Mouse (Mus musculus) cortical plate, adult 2 months (tissue): ENCODE results near the gene Abhd14a. TPM values are rescaled to one million over a fixed set of nuclear protein-coding genes. Genes with fewer than 3 reads are reported as not detected.

Experiments used
- H3K27ac ChIP-seq: fragments of 200-500 bp; 2 replicates; pipeline ENCODE4 v1.5.1; 2012; ENCODE audit warnings: low read length, control low read depth, inconsistent platforms; ENCODE audit not compliant: insufficient read depth
- H3K4me1 ChIP-seq: fragments of 200-500 bp; 2 replicates; pipeline ENCODE4 v1.6.1; 2011; ENCODE audit warnings: low read length; ENCODE audit not compliant: control insufficient read depth, insufficient read depth
- H3K4me3 ChIP-seq: fragments of 200-500 bp; 2 replicates; pipeline ENCODE4 v1.5.1; 2011; ENCODE audit warnings: mild to moderate bottlenecking, low read length, control low read depth; ENCODE audit not compliant: insufficient read depth
- CTCF ChIP-seq: fragments of 200-500 bp; IDR thresholded peaks from 2 replicates; pipeline ENCODE4 v1.5.1; 2011; ENCODE audit warnings: mild to moderate bottlenecking, control low read depth, low read length; ENCODE audit not compliant: insufficient read depth; ENCODE audit errors: extremely low read depth
- POLR2A ChIP-seq: fragments of 200-500 bp; IDR thresholded peaks from 2 replicates; pipeline ENCODE4 v1.6.1; 2011; ENCODE audit warnings: mild to moderate bottlenecking, low read length, control low read depth; ENCODE audit not compliant: insufficient read depth; ENCODE audit errors: extremely low read depth
- polyA plus RNA-seq: library from polyadenylated mRNA; depleted of rRNA; stranded (reverse); fragments of >200 nt; gene quantifications from 2 replicates; pipeline ENCODE4 v1.2.3, GENCODE M21; 2012

Gene Abhd14a
- polyA plus RNA-seq, 1 experiment, result 88.0 TPM

DNA sequence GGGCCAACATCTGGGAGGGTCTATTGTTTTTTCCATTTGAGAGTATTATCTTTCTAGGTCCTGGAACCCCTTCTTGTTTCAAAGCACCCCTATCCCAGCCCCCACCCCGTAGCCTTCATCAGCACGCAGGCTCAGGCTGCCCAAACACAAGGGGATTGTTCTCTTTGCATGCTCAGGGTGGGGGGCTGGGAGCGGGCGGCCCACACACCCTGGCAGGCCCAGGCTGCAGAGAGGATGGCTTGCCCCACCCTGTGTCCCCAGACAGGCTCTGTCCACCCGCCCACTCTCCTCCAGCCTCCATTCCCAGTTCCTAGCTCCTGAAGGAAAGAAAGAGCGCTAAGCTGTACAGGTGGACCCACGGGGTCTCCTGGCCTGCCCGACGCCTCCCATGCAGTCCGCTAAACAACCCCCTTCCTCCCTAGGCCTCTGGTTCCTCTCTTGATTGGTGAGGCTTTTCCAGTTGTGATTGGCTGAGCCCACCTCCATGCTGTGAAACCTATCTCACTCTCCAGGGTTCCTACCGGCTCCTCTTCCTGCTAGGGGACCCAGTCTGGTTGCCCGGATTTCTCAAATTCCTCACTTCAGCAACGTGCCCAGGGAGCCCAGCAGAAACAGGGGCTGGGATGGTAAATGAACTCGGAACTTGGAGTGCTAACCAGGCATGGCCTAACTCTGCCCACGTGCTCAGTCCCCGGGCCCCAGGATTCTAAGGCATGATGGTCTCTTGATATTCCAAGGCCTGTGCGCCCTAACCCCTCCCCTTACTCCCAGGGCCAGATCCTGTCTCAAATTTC is 7.6 kb upstream of the Abhd14a start:
- Histone ChIP-seq H3K27ac (peak overlapping the region; percentile 58), H3K4me3 (peak overlapping the region; percentile 55), H3K4me1 (0 out of 2 replicates have a peak, but pooled peaks cover under 1% of the 10 kb centered on the region)
- TF ChIP-seq POLR2A (peak; percentile 57; the same call in 1 of the 2 replicates), CTCF (no peak)

GRCm38 (mm10) chr9:106454071-106454761 is 6.7 kb upstream of the Abhd14a start:
- peak overlapping the region; percentile 58 for H3K27ac ChIP-seq
- H3K4me1 ChIP-seq, result no peaks in the 10 kb centered on the region
- no peak for TF ChIP-seq CTCF
- peak; percentile 41; the same call in 1 of the 2 replicates for TF ChIP-seq POLR2A
- H3K4me3 ChIP-seq, result peak overlapping the region; percentile 55

GRCm38 (mm10) chr9:106453271-106454070 is 6.0 kb upstream of the Abhd14a start, which contains the start of gene Pcbp4:
Gene Pcbp4 (plus strand): TSS chr9:106453291.
- TF ChIP-seq CTCF (no peak), POLR2A (0 out of 2 replicates have a peak, but pooled peaks have one; percentile 16)
- H3K4me3 ChIP-seq, result peak within 1 kb of the TSS; percentile 55
- peak within 1 kb of the TSS; percentile 92 for H3K27ac ChIP-seq
- H3K4me1 ChIP-seq, result no peaks in the 10 kb centered on the region

GRCm38 (mm10) chr9:106452821-106453220 is 5.3 kb upstream of the Abhd14a start:
- TF ChIP-seq CTCF, result no peak
- Histone ChIP-seq H3K4me3 (peak overlapping the region; percentile 55), H3K27ac (no peak overlapping the region), H3K4me1 (peaks cover 4% of the 10 kb centered on the region; the same call in 1 of the 2 replicates)

- H3K4me1 ChIP-seq, result peaks cover 4% of the 10 kb centered on the region; the same call in 1 of the 2 replicates
- TF ChIP-seq CTCF, result no peak
- no peak for TF ChIP-seq POLR2A
- H3K27ac ChIP-seq, result no peak overlapping the region
- H3K4me3 ChIP-seq, result no peak overlapping the region; the same call in 1 of the 2 replicates
Observed at GRCm38 (mm10) chr9:106452351-106452750, 4.9 kb upstream of the Abhd14a start.

DNA sequence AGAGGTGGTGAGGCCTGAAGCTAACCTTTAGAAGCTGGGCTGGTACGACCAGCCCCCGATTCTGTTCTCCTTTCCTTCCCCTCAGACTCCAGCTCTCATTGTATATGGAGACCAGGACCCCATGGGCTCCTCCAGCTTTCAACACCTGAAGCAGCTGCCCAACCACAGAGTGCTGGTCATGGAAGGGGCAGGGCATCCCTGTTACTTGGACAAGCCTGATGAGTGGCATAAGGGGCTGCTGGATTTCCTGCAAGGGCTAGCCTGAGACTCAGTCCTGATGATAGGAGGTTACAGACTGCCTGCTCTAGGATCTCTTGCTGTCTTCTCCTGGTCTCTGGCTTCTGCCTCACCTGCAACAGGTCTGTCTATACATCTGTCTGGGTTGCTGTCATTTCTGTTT is 4.4 kb upstream of the Abhd14a start:
- Histone ChIP-seq H3K4me3 (no peak overlapping the region), H3K27ac (no peak overlapping the region), H3K4me1 (peaks cover 4% of the 10 kb centered on the region; the same call in 1 of the 2 replicates)
- TF ChIP-seq CTCF (no peak), POLR2A (no peak)

DNA sequence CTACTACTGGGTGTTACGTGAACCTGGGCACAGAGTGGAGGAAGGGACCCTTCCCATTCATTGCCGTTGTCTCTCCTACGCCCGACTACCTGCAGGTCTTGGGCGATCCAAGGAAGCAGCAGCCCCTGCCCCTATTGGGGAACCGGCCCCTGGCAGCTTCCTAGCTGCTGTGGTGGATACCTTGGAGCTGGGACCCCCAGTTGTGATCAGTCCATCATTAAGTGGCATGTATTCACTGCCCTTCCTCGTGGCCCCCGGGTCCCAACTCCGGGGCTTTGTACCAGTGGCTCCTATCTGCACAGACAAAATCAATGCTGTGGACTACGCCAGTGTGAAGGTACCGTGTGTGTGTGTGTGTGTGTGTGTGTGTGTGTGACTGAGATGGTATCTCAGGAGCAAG is 3.8 kb upstream of the Abhd14a start:
- Histone ChIP-seq H3K4me1 (peaks cover 4% of the 10 kb centered on the region; the same call in 1 of the 2 replicates), H3K4me3 (no peak overlapping the region), H3K27ac (no peak overlapping the region)
- TF ChIP-seq POLR2A (no peak), CTCF (no peak)

- TF ChIP-seq POLR2A (no peak), CTCF (no peak)
- Histone ChIP-seq H3K4me1 (peaks cover 5% of the 10 kb centered on the region; the same call in 1 of the 2 replicates), H3K4me3 (no peak overlapping the region), H3K27ac (no peak overlapping the region)
Observed at GRCm38 (mm10) chr9:106450661-106451060, 3.2 kb upstream of the Abhd14a start.

DNA sequence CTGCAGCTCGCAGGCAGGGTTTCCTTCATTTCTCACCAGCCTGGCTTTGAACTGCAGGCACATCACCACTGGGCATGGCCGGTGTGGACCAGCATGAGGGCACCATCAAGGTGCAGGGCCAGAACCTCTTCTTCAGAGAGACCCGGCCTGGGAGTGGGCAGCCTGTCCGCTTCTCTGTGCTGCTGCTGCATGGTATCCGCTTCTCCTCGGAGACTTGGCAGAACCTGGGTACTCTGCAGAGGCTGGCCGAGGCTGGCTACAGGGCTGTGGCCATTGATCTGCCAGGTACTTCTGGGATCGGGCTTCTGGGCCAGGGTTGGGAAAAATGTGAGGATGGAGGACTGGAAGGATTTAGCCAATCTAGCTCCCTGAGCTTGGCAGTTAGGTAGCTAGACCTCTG is 2.5 kb upstream of the Abhd14a start:
- Histone ChIP-seq H3K27ac (no peak overlapping the region), H3K4me1 (peaks cover 7% of the 10 kb centered on the region; the same call in 1 of the 2 replicates), H3K4me3 (no peak overlapping the region)
- TF ChIP-seq POLR2A (no peak), CTCF (no peak)
